Comparison of ENCODE assay signal across 8 mouse cellular contexts in genomic region chr11:72342549-72343237, GRCm38 (mm10). TPM values are rescaled to one million over a fixed set of nuclear protein-coding genes. Genes with fewer than 3 reads are reported as not detected.
DNase-seq lines count a peak whose midpoint lies in the region; ATAC-seq lines count a peak whose summit lies in the region.

No protein-coding gene starts in this region.

- H3K4me3 ChIP-seq in forebrain, embryonic 10.5 days = no peak overlapping the region
- no peak overlapping the region for H3K4me3 ChIP-seq in heart, embryonic 16.5 days (ENCODE audit: low read length)
- H3K4me3 ChIP-seq in liver, embryonic 13.5 days (replicated peaks) = no peak overlapping the region

- ATAC-seq in heart, embryonic 16.5 days (replicated peaks; ENCODE audit: extremely low read depth, insufficient read depth, low FRiP score) = peak; percentile 65
- peak; percentile 62; the same call in 1 of the 2 replicates for ATAC-seq in liver, embryonic 13.5 days (ENCODE audit: low read depth)

- H3K9me3 ChIP-seq in forebrain, embryonic 10.5 days = no peaks in the 10 kb centered on the region
- no peaks in the 10 kb centered on the region for H3K9me3 ChIP-seq in heart, embryonic 16.5 days (replicated peaks; ENCODE audit: control insufficient read depth, low read length)
- no peaks in the 10 kb centered on the region for H3K9me3 ChIP-seq in liver, embryonic 13.5 days (replicated peaks)

- peaks cover 21% of the 10 kb centered on the region for H3K4me1 ChIP-seq in forebrain, embryonic 10.5 days
- no peaks in the 10 kb centered on the region for H3K4me1 ChIP-seq in heart, embryonic 16.5 days (ENCODE audit: control insufficient read depth, insufficient read depth, low read length)
- no peaks in the 10 kb centered on the region for H3K4me1 ChIP-seq in liver, embryonic 13.5 days (replicated peaks)

- peak; percentile 91 for DNase-seq in ES-CJ7 (ENCODE audit: low read depth, low spot score)
- DNase-seq in c-Kit-positive CD71-positive TER-119-positive erythroid progenitor cells, embryonic 14.5 days (ENCODE audit: low spot score) = peak; percentile 39
- DNase-seq in forebrain, embryonic 10.5 days (ENCODE audit: extremely low spot score, low spot score) = peak; percentile 68
- DNase-seq in kidney, postnatal 14 days = peak; percentile 72
- DNase-seq in liver, embryonic 13.5 days = peak; percentile 15
- DNase-seq in neural tube, embryonic 10.5 days (ENCODE audit: extremely low spot score, low spot score) = peak; percentile 63
- DNase-seq in testis, postnatal 10 days (ENCODE audit: low spot score) = peak; percentile 62

- no peaks in the 10 kb centered on the region for H3K27me3 ChIP-seq in forebrain, embryonic 10.5 days (ENCODE audit: poor library complexity, severe bottlenecking)
- H3K27me3 ChIP-seq in heart, embryonic 16.5 days (ENCODE audit: control insufficient read depth, insufficient read depth, low read length) = no peaks in the 10 kb centered on the region
- H3K27me3 ChIP-seq in liver, embryonic 13.5 days = no peaks in the 10 kb centered on the region

- WGBS in forebrain, embryonic 10.5 days = 11% methylated on average over 7 of the region's 7 CpGs
- WGBS in heart, embryonic 16.5 days = 11% methylated on average over 7 of the region's 7 CpGs
- 9% methylated on average over 7 of the region's 7 CpGs for WGBS in liver, embryonic 13.5 days (ENCODE audit: insufficient replicate concordance)

- H3K9ac ChIP-seq in heart, embryonic 16.5 days (ENCODE audit: low read length) = no peak overlapping the region
- no peak overlapping the region for H3K9ac ChIP-seq in liver, embryonic 13.5 days

- no peaks in the 10 kb centered on the region for H3K36me3 ChIP-seq in forebrain, embryonic 10.5 days (replicated peaks)
- no peaks in the 10 kb centered on the region for H3K36me3 ChIP-seq in heart, embryonic 16.5 days (ENCODE audit: control insufficient read depth, insufficient read depth)
- no peaks in the 10 kb centered on the region for H3K36me3 ChIP-seq in liver, embryonic 13.5 days

- H3K27ac ChIP-seq in forebrain, embryonic 10.5 days = no peak overlapping the region
- no peak overlapping the region for H3K27ac ChIP-seq in heart, embryonic 16.5 days (ENCODE audit: low read length)
- H3K27ac ChIP-seq in liver, embryonic 13.5 days = no peak overlapping the region

- H3K4me2 ChIP-seq in heart, embryonic 16.5 days (ENCODE audit: low read depth, low read length) = peak overlapping the region; percentile 26; the same call in 1 of the 2 replicates
- no peak overlapping the region for H3K4me2 ChIP-seq in liver, embryonic 13.5 days

RNA-seq across cellular contexts. Expression of gene Tekt1, which starts 19.5 kb away (rescaled TPM):
- 5.1 and 5.3 TPM in 2 replicates for polyA plus RNA-seq in forebrain, embryonic 10.5 days (2016; fragmentation: Nextera tagmentation; extraction: Ambion mirVana)
- polyA plus RNA-seq in heart, embryonic 16.5 days (2015; fragmentation: Nextera tagmentation; extraction: Ambion mirVana) = 1.7 and 2.5 TPM in 2 replicates
- polyA plus RNA-seq in liver, embryonic 13.5 days (2015; fragmentation: Nextera tagmentation; extraction: Ambion mirVana) = not detected in 2 replicates

RNA-seq across cellular contexts. Expression of gene Fbxo39, which starts 28.4 kb away (rescaled TPM):
- not detected in 2 replicates for polyA plus RNA-seq in forebrain, embryonic 10.5 days (2016; fragmentation: Nextera tagmentation; extraction: Ambion mirVana)
- polyA plus RNA-seq in heart, embryonic 16.5 days (2015; fragmentation: Nextera tagmentation; extraction: Ambion mirVana) = not detected in 2 replicates
- polyA plus RNA-seq in liver, embryonic 13.5 days (2015; fragmentation: Nextera tagmentation; extraction: Ambion mirVana) = not detected in 2 replicates

RNA-seq across cellular contexts. Expression of gene Xaf1, which starts 41.3 kb away (rescaled TPM):
- 2.6 and 2.9 TPM in 2 replicates for polyA plus RNA-seq in forebrain, embryonic 10.5 days (2016; fragmentation: Nextera tagmentation; extraction: Ambion mirVana)
- polyA plus RNA-seq in heart, embryonic 16.5 days (2015; fragmentation: Nextera tagmentation; extraction: Ambion mirVana) = 8.5 and 14.4 TPM in 2 replicates
- 2.7 and 4.0 TPM in 2 replicates for polyA plus RNA-seq in liver, embryonic 13.5 days (2015; fragmentation: Nextera tagmentation; extraction: Ambion mirVana)

Comparison
In these comparisons a context has a peak if more than half of its experiments do, and no peak if none do; other contexts are left out.
1. DNase-seq: peak in every context shown above with its lines; median percentile 91 in ES-CJ7; 72 in kidney, postnatal 14 days; 68 in forebrain, embryonic 10.5 days; 63 in neural tube, embryonic 10.5 days; 62 in testis, postnatal 10 days; 39 in c-Kit-positive CD71-positive TER-119-positive erythroid progenitor cells, embryonic 14.5 days; 15 in liver, embryonic 13.5 days.